Mouse (Mus musculus) heart, postnatal 0 days (tissue): Measurements from ENCODE around the gene Mip.

Experiments used
- CTCF ChIP-seq: IDR thresholded peaks from 2 replicates; pipeline ENCODE4 v1.5.1; 2016; ENCODE audit warnings: antibody characterized with exemption, control low read depth, low read depth
- EP300 ChIP-seq: IDR thresholded peaks from 2 replicates; pipeline ENCODE4 v1.6.1; 2016; ENCODE audit warnings: antibody characterized with exemption, low read depth

GRCm38 (mm10) chr10:128225538-128225937 is at the start of gene Mip:
- TF ChIP-seq CTCF (no peak), EP300 (no peak)
